Mouse (Mus musculus): ENCODE data around the gene Gzmc. TPM values are rescaled to one million over a fixed set of nuclear protein-coding genes. Genes with fewer than 3 reads are reported as not detected.

The Gzmc gene
- polyA plus RNA-seq, 1 experiment from 2014 or later: not detected

DNA sequence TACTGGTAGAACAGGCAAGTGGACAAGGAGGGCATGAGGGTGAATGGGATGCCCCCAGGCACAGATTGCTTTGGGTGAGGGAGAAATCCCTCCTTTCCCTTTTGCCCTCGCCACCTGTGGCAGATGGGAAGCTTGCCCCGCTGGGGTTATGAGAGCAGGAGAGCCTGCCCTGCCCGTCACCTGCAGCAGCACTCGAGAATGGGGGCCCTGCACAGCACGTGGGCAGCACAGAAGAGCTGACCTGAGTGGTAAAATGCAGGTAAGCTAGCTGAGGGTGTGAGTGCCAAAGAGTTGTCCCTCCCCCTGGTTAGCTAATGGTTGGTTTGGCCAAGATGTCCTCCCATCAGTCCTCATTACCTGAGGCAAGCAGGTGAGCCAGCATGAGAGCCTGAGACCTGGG, 47.9 kb downstream of the Gzmc start:
- Histone ChIP-seq H3K4me1 (no peaks in the 10 kb centered on the region), H3K9ac (no peak overlapping the region), H3K4me2 (no peak overlapping the region), H3K27ac (no peak overlapping the region), H3K9me3 (no peaks in the 10 kb centered on the region), H3K27me3 (no peaks in the 10 kb centered on the region), H3K36me3 (no peaks in the 10 kb centered on the region), H3K4me3 (no peak overlapping the region)
- WGBS: 75% methylated on average over 5 of the region's 5 CpGs
- ATAC-seq (ENCODE audit: borderline replicate concordance, extremely low read depth, low FRiP score, low TSS enrichment): no peak

Other genes with a start within 250 kb of the Gzmc start
- not detected in 2 replicates for gene Mcpt1, start 216.7 kb downstream of the Gzmc start, polyA plus RNA-seq (2015; fragmentation: Nextera tagmentation; extraction: Ambion mirVana)
- not detected in 2 replicates for gene Mcpt9, start 204.2 kb downstream of the Gzmc start, polyA plus RNA-seq (2015; fragmentation: Nextera tagmentation; extraction: Ambion mirVana)
- gene Mcpt2, start 192.6 kb downstream of the Gzmc start, polyA plus RNA-seq (2015; fragmentation: Nextera tagmentation; extraction: Ambion mirVana): not detected in 2 replicates
- gene Mcpt4, start 172.3 kb downstream of the Gzmc start, polyA plus RNA-seq (2015; fragmentation: Nextera tagmentation; extraction: Ambion mirVana): 0.14 and 0.40 TPM in 2 replicates
- 1.1 and 1.6 TPM in 2 replicates for gene Mcpt8, start 149.4 kb downstream of the Gzmc start, polyA plus RNA-seq (2015; fragmentation: Nextera tagmentation; extraction: Ambion mirVana)
- gene Ctsg, start 132.1 kb downstream of the Gzmc start, polyA plus RNA-seq (2015; fragmentation: Nextera tagmentation; extraction: Ambion mirVana): not detected in 2 replicates
- not detected in 2 replicates for gene Gzme, start 114.0 kb downstream of the Gzmc start, polyA plus RNA-seq (2015; fragmentation: Nextera tagmentation; extraction: Ambion mirVana)
- not detected in 2 replicates for gene Gzmd, start 102.0 kb downstream of the Gzmc start, polyA plus RNA-seq (2015; fragmentation: Nextera tagmentation; extraction: Ambion mirVana)
- gene Gzmg, start 75.1 kb downstream of the Gzmc start, polyA plus RNA-seq (2015; fragmentation: Nextera tagmentation; extraction: Ambion mirVana): not detected in 2 replicates
- gene Gzmn, start 60.1 kb downstream of the Gzmc start, polyA plus RNA-seq (2015; fragmentation: Nextera tagmentation; extraction: Ambion mirVana): not detected in 2 replicates
- gene Gzmf, start 23.2 kb downstream of the Gzmc start, polyA plus RNA-seq (2015; fragmentation: Nextera tagmentation; extraction: Ambion mirVana): not detected in 2 replicates
- 1.2 and 1.6 TPM in 2 replicates for gene Gzmb, start 27.6 kb upstream of the Gzmc start, polyA plus RNA-seq (2015; fragmentation: Nextera tagmentation; extraction: Ambion mirVana)
- 1.5 and 1.9 TPM in 2 replicates for gene Atp12a, start 130.4 kb upstream of the Gzmc start, polyA plus RNA-seq (2015; fragmentation: Nextera tagmentation; extraction: Ambion mirVana)
- 1.1 and 1.9 TPM in 2 replicates for gene Rnf17, start 167.9 kb upstream of the Gzmc start, polyA plus RNA-seq (2015; fragmentation: Nextera tagmentation; extraction: Ambion mirVana)

All from lung, embryonic 15.5 days (tissue).